Mouse (Mus musculus) liver, postnatal 0 days (tissue): ENCODE measurements at regions not wholly inside any gene's neighbourhood (a gene's known extent, or its start where the extent isn't known, plus 50 kb on each side); places are given as distances from the start of the nearest gene placed in this dataset.

Experiments used
- ATAC-seq: fragments of 200-750 bp; cut with Nextera tagmentation; 2 replicates; pipeline ENCODE4 v1.8.0; 2017; ENCODE audit warnings: mild to moderate bottlenecking, moderate library complexity
- DNase-seq: peaks from one replicate; pipeline ENCODE4 v3.0.0-alpha.2; 2016
- H3K27ac ChIP-seq: fragments of 300-500 bp; sonication (generic); 2 replicates; pipeline ENCODE4 v1.5.1; 2014; ENCODE audit warnings: antibody characterized with exemption, moderate library complexity, mild to moderate bottlenecking, low read depth
- H3K27me3 ChIP-seq: fragments of 300-500 bp; sonication (generic); 2 replicates; pipeline ENCODE4 v1.6.1; 2014; ENCODE audit warnings: low read length, control low read depth, mixed read lengths; ENCODE audit not compliant: insufficient read depth
- H3K36me3 ChIP-seq: fragments of 300-500 bp; sonication (generic); replicated peaks from 2 replicates; pipeline ENCODE4 v1.6.1; 2014; ENCODE audit warnings: mild to moderate bottlenecking, control low read depth, low read length, moderate library complexity, mixed read lengths; ENCODE audit not compliant: insufficient read depth
- H3K4me1 ChIP-seq: fragments of 300-500 bp; sonication (generic); 2 replicates; pipeline ENCODE4 v1.6.1; 2014; ENCODE audit warnings: antibody characterized with exemption, mild to moderate bottlenecking, control low read depth; ENCODE audit not compliant: insufficient read depth
- H3K4me2 ChIP-seq: fragments of 300-500 bp; sonication (generic); 2 replicates; pipeline ENCODE4 v1.6.1; 2014; ENCODE audit warnings: low read depth, mild to moderate bottlenecking, low read length, moderate library complexity, mixed read lengths
- H3K4me3 ChIP-seq: fragments of 300-500 bp; sonication (generic); 2 replicates; pipeline ENCODE4 v1.5.1; 2014; ENCODE audit warnings: low read depth, low read length
- H3K9ac ChIP-seq: fragments of 300-500 bp; sonication (generic); replicated peaks from 2 replicates; pipeline ENCODE4 v1.6.1; 2014; ENCODE audit warnings: mild to moderate bottlenecking, moderate library complexity
- H3K9me3 ChIP-seq: fragments of 300-500 bp; sonication (generic); 2 replicates; pipeline ENCODE4 v1.6.1; 2016; ENCODE audit warnings: mild to moderate bottlenecking, control low read depth, low read length, mixed read lengths
- CTCF ChIP-seq: sonication (generic); IDR thresholded peaks from 2 replicates; pipeline ENCODE4 v1.5.1; 2016; ENCODE audit warnings: antibody characterized with exemption, low read depth
- EP300 ChIP-seq: IDR thresholded peaks from 2 replicates; pipeline ENCODE4 v1.6.1; 2016; ENCODE audit warnings: antibody characterized with exemption, low read depth, mild to moderate bottlenecking
- WGBS: fragments of 180-500 bp; shearing (Covaris S2); extraction: QIAGEN DNeasy Blood & Tissue Kit; methylation state at CpG from one replicate; pipeline ENCODE4 v1.1.7; 2014; ENCODE audit not compliant: insufficient replicate concordance; 5-methylcytosine and 5-hydroxymethylcytosine counted together

- H3K4me3 ChIP-seq, result no peak overlapping the region
- no peaks in the 10 kb centered on the region for H3K4me1 ChIP-seq
- no peak for TF ChIP-seq EP300
- TF ChIP-seq CTCF, result no peak
- H3K9me3 ChIP-seq, result no peaks in the 10 kb centered on the region
- H3K36me3 ChIP-seq, result no peaks in the 10 kb centered on the region
- no peak overlapping the region for H3K4me2 ChIP-seq
- no peak overlapping the region for H3K9ac ChIP-seq
- no peaks in the 10 kb centered on the region for H3K27me3 ChIP-seq
- H3K27ac ChIP-seq, result no peak overlapping the region
- 64% methylated on average over 7 of the region's 7 CpGs for WGBS
- ATAC-seq (no peak), DNase-seq (no peak)
These were observed 119.6 kb upstream of the Nt5e start for GRCm38 (mm10) chr9:88207378-88207777.

DNA sequence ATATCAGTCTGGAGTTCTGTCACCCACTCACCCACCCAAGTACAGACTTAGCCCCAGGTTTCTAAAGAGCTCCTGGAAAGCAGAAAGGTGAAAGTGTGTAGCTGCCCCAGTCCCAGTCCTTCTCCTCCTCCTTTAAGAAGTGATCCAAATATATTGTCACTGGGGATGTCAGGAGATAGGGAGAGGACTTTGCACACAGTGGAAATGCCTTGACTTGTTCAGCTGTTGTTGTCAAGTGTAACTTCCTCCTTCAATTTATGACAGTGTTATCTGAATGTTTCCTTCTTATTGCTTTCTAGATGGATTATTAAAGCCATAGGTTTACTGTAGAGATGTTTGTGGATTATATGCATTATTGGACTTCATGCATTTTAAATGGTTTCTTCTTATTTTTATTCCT lies 119.0 kb upstream of the Nt5e start:
- no peaks in the 10 kb centered on the region for H3K36me3 ChIP-seq
- H3K4me3 ChIP-seq, result no peak overlapping the region
- no peaks in the 10 kb centered on the region for H3K4me1 ChIP-seq
- H3K27ac ChIP-seq, result no peak overlapping the region
- TF ChIP-seq EP300 (no peak), CTCF (no peak)
- no peaks in the 10 kb centered on the region for H3K9me3 ChIP-seq
- H3K9ac ChIP-seq, result no peak overlapping the region
- ATAC-seq (no peak), DNase-seq (no peak)
- H3K4me2 ChIP-seq, result no peak overlapping the region
- no peaks in the 10 kb centered on the region for H3K27me3 ChIP-seq

- no peak for DNase-seq
- WGBS, result 58% methylated on average over 6 of the region's 6 CpGs
- no peak for ATAC-seq
These were observed 112.2 kb upstream of the Nt5e start for GRCm38 (mm10) chr9:88214758-88215157.

GRCm38 (mm10) chr9:88220360-88220759 lies 106.6 kb upstream of the Nt5e start:
- H3K4me2 ChIP-seq, result no peak overlapping the region
- no peaks in the 10 kb centered on the region for H3K27me3 ChIP-seq
- H3K4me1 ChIP-seq, result no peaks in the 10 kb centered on the region
- no peak overlapping the region for H3K9ac ChIP-seq
- no peak overlapping the region for H3K4me3 ChIP-seq
- DNase-seq, result no peak
- no peak overlapping the region for H3K27ac ChIP-seq
- H3K36me3 ChIP-seq, result no peaks in the 10 kb centered on the region
- no peaks in the 10 kb centered on the region for H3K9me3 ChIP-seq
- TF ChIP-seq CTCF, result no peak
- 62% methylated on average over 3 of the region's 3 CpGs for WGBS
- no peak for ATAC-seq

More at GRCm38 (mm10) chr9:88214758-88215157, 112.2 kb upstream of the Nt5e start:
- no peak overlapping the region for H3K27ac ChIP-seq
- no peaks in the 10 kb centered on the region for H3K27me3 ChIP-seq
- H3K9ac ChIP-seq, result no peak overlapping the region
- TF ChIP-seq EP300 (no peak), CTCF (no peak)
- no peak overlapping the region for H3K4me3 ChIP-seq
- H3K4me2 ChIP-seq, result no peak overlapping the region
- no peaks in the 10 kb centered on the region for H3K4me1 ChIP-seq
- H3K9me3 ChIP-seq, result no peaks in the 10 kb centered on the region
- H3K36me3 ChIP-seq, result no peaks in the 10 kb centered on the region

GRCm38 (mm10) chr9:88221276-88221675 lies 105.7 kb upstream of the Nt5e start:
- no peaks in the 10 kb centered on the region for H3K27me3 ChIP-seq
- H3K4me2 ChIP-seq, result no peak overlapping the region
- WGBS, result 83% methylated on average over 14 of the region's 14 CpGs
- TF ChIP-seq EP300, result no peak
- no peak for TF ChIP-seq CTCF
- H3K9ac ChIP-seq, result no peak overlapping the region
- no peak for DNase-seq
- no peaks in the 10 kb centered on the region for H3K4me1 ChIP-seq
- no peaks in the 10 kb centered on the region for H3K9me3 ChIP-seq
- ATAC-seq, result no peak
- H3K4me3 ChIP-seq, result no peak overlapping the region
- no peak overlapping the region for H3K27ac ChIP-seq
- H3K36me3 ChIP-seq, result no peaks in the 10 kb centered on the region

DNA sequence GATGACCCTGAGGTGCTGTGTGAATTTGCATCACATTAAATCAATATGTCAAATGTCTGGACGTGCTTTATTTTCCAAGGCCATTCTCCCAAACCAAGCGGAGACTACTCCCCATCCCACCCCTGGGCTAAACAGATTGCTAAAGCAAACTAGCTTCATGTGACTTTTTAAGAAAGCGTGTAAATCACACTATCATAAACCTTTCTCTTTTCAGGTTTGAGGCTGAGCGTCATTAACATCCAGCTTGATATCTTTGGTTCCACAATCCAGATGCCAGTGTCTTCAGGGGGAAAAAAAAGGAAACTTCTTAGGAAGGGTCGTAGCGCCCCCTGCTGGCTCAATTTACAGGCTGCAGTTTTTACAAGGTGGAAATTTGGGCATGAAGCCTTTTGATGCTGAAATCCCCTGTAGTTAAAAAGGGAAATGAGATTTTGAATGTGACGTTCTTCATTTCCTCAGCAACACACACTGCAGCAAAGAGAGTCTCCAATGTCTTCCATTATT lies 105.1 kb upstream of the Nt5e start:
- no peak overlapping the region for H3K9ac ChIP-seq
- whole genome bisulfite sequencing, result 24% methylated on average over 7 of the region's 7 CpGs
- no peak for TF ChIP-seq EP300
- peak; percentile 68 for TF ChIP-seq CTCF
- peak; percentile 52 for DNase-seq
- H3K27me3 ChIP-seq, result no peaks in the 10 kb centered on the region
- no peaks in the 10 kb centered on the region for H3K36me3 ChIP-seq
- no peak overlapping the region for H3K27ac ChIP-seq
- no peak for ATAC-seq
- no peaks in the 10 kb centered on the region for H3K9me3 ChIP-seq
- no peaks in the 10 kb centered on the region for H3K4me1 ChIP-seq
- no peak overlapping the region for H3K4me2 ChIP-seq
- no peak overlapping the region for H3K4me3 ChIP-seq

DNA sequence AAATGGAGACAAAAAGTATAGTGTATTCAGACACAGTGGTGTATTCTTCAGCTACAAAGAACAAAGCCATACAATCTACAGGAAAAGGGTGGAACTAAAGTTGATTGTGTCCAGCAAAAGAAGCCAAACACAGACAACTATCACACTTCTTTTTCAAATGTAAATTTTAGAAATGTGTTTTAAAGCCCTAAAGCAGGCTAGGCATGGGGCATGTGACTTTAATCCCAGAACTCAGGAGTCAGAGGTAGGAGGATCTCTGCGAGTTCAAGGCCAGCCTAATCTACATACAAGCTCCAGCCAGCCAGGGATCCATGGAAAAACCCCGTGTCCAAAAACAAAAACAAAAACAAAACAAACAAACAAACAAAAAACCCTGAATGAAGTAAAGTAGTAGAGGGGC lies 89.9 kb upstream of the Nt5e start:
- TF ChIP-seq CTCF (no peak), EP300 (no peak)
- H3K27me3 ChIP-seq, result no peaks in the 10 kb centered on the region
- DNase-seq (no peak), ATAC-seq (no peak)
- H3K9me3 ChIP-seq, result no peaks in the 10 kb centered on the region
- H3K9ac ChIP-seq, result no peak overlapping the region
- H3K27ac ChIP-seq, result no peak overlapping the region
- 54% methylated on average over 2 of the region's 2 CpGs for WGBS
- no peak overlapping the region for H3K4me3 ChIP-seq
- H3K4me1 ChIP-seq, result no peaks in the 10 kb centered on the region; the same call in 1 of the 2 replicates
- no peak overlapping the region for H3K4me2 ChIP-seq
- H3K36me3 ChIP-seq, result no peaks in the 10 kb centered on the region
